Mouse (Mus musculus): ENCODE results near the gene Itgad. TPM values are rescaled to one million over a fixed set of nuclear protein-coding genes. Genes with fewer than 3 reads are reported as not detected.
"Not testable (repeated sequence)": the region's sequence is repeated elsewhere in the genome, so short reads cannot be mapped to it uniquely, and the experiment has no call there.

The Itgad gene
- total and polyA plus RNA-seq, 2 experiments from 2014 or later = 0.25 TPM; not detected in 1

DNA sequence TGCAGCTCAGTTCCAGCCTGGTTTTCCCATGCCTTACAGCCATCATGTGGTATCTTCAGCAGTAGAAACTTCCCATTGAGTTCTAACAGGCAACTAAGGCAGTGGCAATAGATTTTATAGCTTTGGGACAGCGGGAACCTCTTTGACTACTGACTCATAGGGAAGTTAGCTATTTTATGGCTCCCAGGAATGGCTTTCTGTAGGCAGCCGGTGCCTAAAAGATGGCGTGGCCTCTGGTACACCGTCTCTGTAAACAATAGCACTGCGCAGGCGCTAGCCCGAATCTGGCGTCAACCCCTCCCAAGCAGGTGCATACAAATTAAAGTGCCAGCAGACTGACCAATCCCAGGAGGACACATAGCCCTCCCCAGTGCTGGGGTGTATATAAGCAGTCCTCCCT is 3.2 kb upstream of the Itgad start:
- Histone ChIP-seq H3K4me1 (ENCODE audit: control insufficient read depth, insufficient read depth) (no peaks in the 10 kb centered on the region), H3K36me3 (replicated peaks; ENCODE audit: control insufficient read depth, insufficient read depth, low read length) (no peaks in the 10 kb centered on the region), H3K27me3 (ENCODE audit: control insufficient read depth, insufficient read depth, low read length) (no peaks in the 10 kb centered on the region), H3K4me3 (ENCODE audit: low read depth, low read length) (no peak overlapping the region), H3K27ac (ENCODE audit: low read depth) (no peak overlapping the region), H3K9ac (replicated peaks; ENCODE audit: low read depth, low read length) (no peak overlapping the region), H3K9me3 (replicated peaks; ENCODE audit: control insufficient read depth, low read length) (no peaks in the 10 kb centered on the region), H3K4me2 (ENCODE audit: low read depth, low read length) (no peak overlapping the region)
- ATAC-seq (ENCODE audit: insufficient read depth, low read depth) (no peak), DNase-seq (ENCODE audit: low spot score) (no peak)
- 88% methylated on average over 8 of the region's 8 CpGs for WGBS
- TF ChIP-seq CTCF (IDR thresholded peaks at IDR 0.05; ENCODE audit: low read depth) (no peak), EP300 (IDR thresholded peaks at IDR 0.05; ENCODE audit: low read depth) (no peak)

DNA sequence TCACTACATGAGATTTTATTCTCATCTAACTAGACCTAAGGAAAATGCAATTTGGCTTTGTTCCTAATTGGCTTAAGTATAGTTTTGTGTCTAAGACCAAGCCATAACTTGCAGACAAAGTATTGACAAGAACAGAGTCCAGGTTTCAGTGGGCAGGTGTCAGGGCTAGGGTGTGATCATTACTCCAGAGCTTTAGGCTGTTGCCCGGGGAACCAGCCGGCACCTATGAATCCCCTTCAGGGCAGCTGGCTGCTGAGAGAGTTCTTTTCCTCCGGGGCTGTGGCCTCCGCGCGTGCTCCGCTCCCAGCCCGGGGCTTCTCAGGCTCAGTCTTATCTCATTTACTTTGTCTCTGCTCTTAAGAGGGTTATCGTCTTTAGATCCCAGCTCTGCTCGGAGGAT is 748 bp downstream of the Itgad start:
- ATAC-seq (ENCODE audit: insufficient read depth, low read depth) (no peak), DNase-seq (ENCODE audit: low spot score) (peak; percentile 10)
- peak overlapping the region; percentile 55 for H3K4me2 ChIP-seq (ENCODE audit: low read depth, low read length)
- no peak for TF ChIP-seq CTCF (IDR thresholded peaks at IDR 0.05; ENCODE audit: low read depth)
- no peak for TF ChIP-seq EP300 (IDR thresholded peaks at IDR 0.05; ENCODE audit: low read depth)
- H3K9ac ChIP-seq (replicated peaks; ENCODE audit: low read depth, low read length) = no peak overlapping the region; the same call in 1 of the 2 replicates
- H3K27me3 ChIP-seq (ENCODE audit: control insufficient read depth, insufficient read depth, low read length) = no peaks in the 10 kb centered on the region
- no peaks in the 10 kb centered on the region for H3K4me1 ChIP-seq (ENCODE audit: control insufficient read depth, insufficient read depth)
- H3K9me3 ChIP-seq (replicated peaks; ENCODE audit: control insufficient read depth, low read length) = no peaks in the 10 kb centered on the region
- no peaks in the 10 kb centered on the region for H3K36me3 ChIP-seq (replicated peaks; ENCODE audit: control insufficient read depth, insufficient read depth, low read length)
- no peak overlapping the region for H3K27ac ChIP-seq (ENCODE audit: low read depth)
- peak overlapping the region; percentile 9; the same call in 1 of the 2 replicates for H3K4me3 ChIP-seq (ENCODE audit: low read depth, low read length)
- 22% methylated on average over 10 of the region's 10 CpGs for WGBS

DNA sequence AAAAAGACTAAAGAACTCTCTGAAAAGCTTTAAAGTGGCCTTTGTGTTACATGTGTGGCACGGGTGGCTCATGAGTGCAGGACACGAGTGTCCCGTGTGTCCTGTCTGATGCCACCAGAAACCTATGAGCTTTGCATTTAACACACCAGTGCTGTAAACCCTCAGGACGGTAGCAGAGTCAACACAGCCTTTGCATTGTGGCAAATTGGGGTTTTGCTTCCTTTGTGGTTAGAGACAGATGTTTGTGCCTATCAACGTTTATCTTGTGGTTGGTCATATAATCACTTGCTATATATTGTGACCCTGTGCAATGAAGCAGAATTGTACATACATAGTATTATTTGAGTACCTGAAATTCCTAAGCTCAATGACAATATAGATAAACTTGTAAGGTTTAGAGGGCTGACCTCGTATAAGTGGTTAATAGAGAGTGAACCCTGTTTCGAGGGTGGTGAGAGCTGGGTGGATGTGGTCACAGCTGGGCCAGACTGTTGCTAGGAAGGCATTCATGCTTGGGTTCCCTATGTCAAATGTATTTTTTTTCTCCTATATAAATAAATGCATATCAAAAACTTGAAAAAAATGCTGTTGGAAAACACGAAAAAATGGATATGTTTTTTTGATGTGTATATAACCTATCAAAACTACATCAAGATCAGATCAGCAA is 4.6 kb downstream of the Itgad start:
- H3K4me3 ChIP-seq (ENCODE audit: low read depth, low read length); H3K9ac ChIP-seq (replicated peaks; ENCODE audit: low read depth, low read length); DNase-seq (ENCODE audit: low spot score); H3K9me3 ChIP-seq (replicated peaks; ENCODE audit: control insufficient read depth, low read length); H3K4me2 ChIP-seq (ENCODE audit: low read depth, low read length); H3K4me1 ChIP-seq (ENCODE audit: control insufficient read depth, insufficient read depth); H3K27ac ChIP-seq (ENCODE audit: low read depth); H3K27me3 ChIP-seq (ENCODE audit: control insufficient read depth, insufficient read depth, low read length); ATAC-seq (ENCODE audit: insufficient read depth, low read depth); H3K36me3 ChIP-seq (replicated peaks; ENCODE audit: control insufficient read depth, insufficient read depth, low read length): not testable (repeated sequence)
- WGBS = 75% methylated on average over 8 of the region's 8 CpGs

DNA sequence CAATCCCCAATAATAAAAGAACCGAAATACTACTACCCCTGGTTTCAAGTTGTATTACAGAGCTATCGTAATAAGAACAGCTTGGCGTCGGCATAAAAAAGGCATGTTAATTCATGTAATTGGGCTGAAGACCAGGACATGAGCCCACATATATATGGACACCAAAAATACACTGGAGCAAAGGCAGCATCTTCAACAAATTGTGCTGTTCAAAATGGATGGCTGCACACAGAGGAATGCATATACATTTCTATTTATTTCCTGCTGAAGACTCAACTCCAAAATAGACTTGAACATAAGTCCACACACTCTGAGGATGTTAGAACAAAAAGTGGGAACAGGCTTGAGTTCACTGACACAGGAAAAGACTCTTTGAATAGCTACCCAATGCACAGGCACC is 9.8 kb downstream of the Itgad start:
- Histone ChIP-seq H3K36me3 (replicated peaks; ENCODE audit: control insufficient read depth, insufficient read depth, low read length) (no peaks in the 10 kb centered on the region), H3K4me2 (ENCODE audit: low read depth, low read length) (no peak overlapping the region), H3K9ac (replicated peaks; ENCODE audit: low read depth, low read length) (no peak overlapping the region), H3K4me1 (ENCODE audit: control insufficient read depth, insufficient read depth) (no peaks in the 10 kb centered on the region), H3K27me3 (ENCODE audit: control insufficient read depth, insufficient read depth, low read length) (no peaks in the 10 kb centered on the region), H3K9me3 (replicated peaks; ENCODE audit: control insufficient read depth, low read length) (no peaks in the 10 kb centered on the region), H3K4me3 (ENCODE audit: low read depth, low read length) (no peak overlapping the region), H3K27ac (ENCODE audit: low read depth) (no peak overlapping the region)
- 89% methylated on average over 4 of the region's 4 CpGs for WGBS
- no peak for ATAC-seq (ENCODE audit: insufficient read depth, low read depth)
- no peak for TF ChIP-seq EP300 (IDR thresholded peaks at IDR 0.05; ENCODE audit: low read depth)
- no peak for TF ChIP-seq CTCF (IDR thresholded peaks at IDR 0.05; ENCODE audit: low read depth)
- no peak for DNase-seq (ENCODE audit: low spot score)

DNA sequence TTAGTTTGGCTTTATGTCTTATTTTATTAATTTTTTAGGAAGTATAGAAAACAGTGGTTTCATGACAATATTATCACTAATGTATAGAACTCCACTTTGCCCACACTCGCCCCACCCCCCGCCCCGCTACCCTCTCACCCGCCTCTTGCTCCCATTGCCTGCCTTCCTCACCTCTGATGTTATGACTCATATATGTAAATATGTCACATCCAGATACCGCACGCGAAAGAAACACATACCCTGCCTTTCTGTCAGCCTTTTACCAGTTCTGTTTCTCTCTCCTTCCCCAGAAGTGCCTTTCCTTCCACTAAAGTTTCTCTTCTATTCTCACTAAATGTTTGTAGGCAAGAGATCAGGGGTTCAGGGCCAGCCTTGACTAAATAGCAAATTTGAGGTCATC is 12.2 kb downstream of the Itgad start:
- no peak overlapping the region for H3K27ac ChIP-seq (ENCODE audit: low read depth)
- no peak overlapping the region for H3K4me2 ChIP-seq (ENCODE audit: low read depth, low read length)
- H3K9me3 ChIP-seq (replicated peaks; ENCODE audit: control insufficient read depth, low read length) = no peaks in the 10 kb centered on the region
- no peak for ATAC-seq (ENCODE audit: insufficient read depth, low read depth)
- WGBS = 81% methylated on average over 7 of the region's 7 CpGs
- DNase-seq (ENCODE audit: low spot score) = no peak
- H3K27me3 ChIP-seq (ENCODE audit: control insufficient read depth, insufficient read depth, low read length) = no peaks in the 10 kb centered on the region
- no peak overlapping the region for H3K4me3 ChIP-seq (ENCODE audit: low read depth, low read length)
- TF ChIP-seq EP300 (IDR thresholded peaks at IDR 0.05; ENCODE audit: low read depth) = no peak
- TF ChIP-seq CTCF (IDR thresholded peaks at IDR 0.05; ENCODE audit: low read depth) = no peak
- H3K9ac ChIP-seq (replicated peaks; ENCODE audit: low read depth, low read length) = no peak overlapping the region
- H3K4me1 ChIP-seq (ENCODE audit: control insufficient read depth, insufficient read depth) = no peaks in the 10 kb centered on the region
- no peaks in the 10 kb centered on the region for H3K36me3 ChIP-seq (replicated peaks; ENCODE audit: control insufficient read depth, insufficient read depth, low read length)

DNA sequence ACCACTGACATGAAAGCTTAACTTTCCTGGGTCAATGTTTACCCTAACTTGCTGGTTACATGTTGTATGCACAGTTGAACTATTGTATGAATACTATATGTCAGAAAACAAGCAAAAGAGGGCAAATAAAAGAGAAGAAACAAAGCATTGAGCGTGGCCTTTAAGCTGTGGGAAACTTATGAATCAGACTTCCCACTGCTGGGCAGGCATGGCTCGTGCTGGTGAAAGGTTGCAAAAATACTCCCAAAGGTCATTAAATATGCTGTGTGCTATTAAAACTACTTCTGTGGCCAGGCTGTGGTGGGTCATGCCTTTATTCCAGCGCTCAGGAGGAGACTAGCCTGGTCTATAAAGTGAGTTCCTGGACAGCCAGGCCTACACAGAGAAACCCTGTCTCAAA is 15.8 kb downstream of the Itgad start:
- H3K4me3 ChIP-seq (ENCODE audit: low read depth, low read length) = no peak overlapping the region
- no peaks in the 10 kb centered on the region for H3K9me3 ChIP-seq (replicated peaks; ENCODE audit: control insufficient read depth, low read length)
- no peaks in the 10 kb centered on the region for H3K4me1 ChIP-seq (ENCODE audit: control insufficient read depth, insufficient read depth)
- ATAC-seq (ENCODE audit: insufficient read depth, low read depth) = no peak
- no peak overlapping the region for H3K27ac ChIP-seq (ENCODE audit: low read depth)
- DNase-seq (ENCODE audit: low spot score) = no peak
- H3K9ac ChIP-seq (replicated peaks; ENCODE audit: low read depth, low read length) = no peak overlapping the region
- no peak overlapping the region for H3K4me2 ChIP-seq (ENCODE audit: low read depth, low read length)
- H3K27me3 ChIP-seq (ENCODE audit: control insufficient read depth, insufficient read depth, low read length) = no peaks in the 10 kb centered on the region
- WGBS = 86% methylated on average over 3 of the region's 3 CpGs
- no peaks in the 10 kb centered on the region for H3K36me3 ChIP-seq (replicated peaks; ENCODE audit: control insufficient read depth, insufficient read depth, low read length)
- TF ChIP-seq CTCF (IDR thresholded peaks at IDR 0.05; ENCODE audit: low read depth) (no peak), EP300 (IDR thresholded peaks at IDR 0.05; ENCODE audit: low read depth) (no peak)

All from heart, postnatal 0 days (tissue).